23 mouse cellular contexts compared by ENCODE assay signal in genomic region chr19:6660157-6660556, GRCm38 (mm10).
DNase-seq lines count a peak whose midpoint lies in the region; ATAC-seq and TF ChIP-seq lines count a peak whose summit lies in the region.
"Had no signal": no experiment of that assay in that cellular context is flagged by ENCODE, and none has a peak within 500 bp of the region (broad histone marks: within the 10 kb centered on the region; RNA-seq: fewer than 3 reads in every experiment).

No protein-coding gene starts in this region.

- peak overlapping the region; percentile 34 for H3K4me2 ChIP-seq in liver, embryonic 14.5 days (ENCODE audit: low read depth)
- no peak overlapping the region for H3K4me2 ChIP-seq in stomach, embryonic 15.5 days
- no peak overlapping the region for H3K4me2 ChIP-seq in hindbrain, embryonic 13.5 days
- H3K4me2 ChIP-seq: embryonic facial prominence, embryonic 12.5 days; forebrain, embryonic 13.5 days; intestine, embryonic 15.5 days; neural tube, embryonic 13.5 days had no signal

- peak; percentile 30; the same call in 1 of the 2 replicates for TF ChIP-seq CTCF in liver, embryonic 14.5 days (IDR thresholded peaks at IDR 0.05; ENCODE audit: low read depth)

- H3K4me1 ChIP-seq in megakaryocyte, embryonic 14.5 days = peaks cover 32% of the 10 kb centered on the region
- H3K4me1 ChIP-seq in liver, embryonic 14.5 days (replicated peaks; ENCODE audit: control insufficient read depth in 2 of 2, insufficient read depth in 2 of 2, low read length in 1 of 2) = peaks cover 11 to 29% of the 10 kb centered on the region in 2 experiments
- no peaks in the 10 kb centered on the region for H3K4me1 ChIP-seq in stomach, embryonic 15.5 days
- 0 out of 2 replicates have a peak, but pooled peaks cover 3% of the 10 kb centered on the region for H3K4me1 ChIP-seq in hindbrain, embryonic 13.5 days (replicated peaks)
- H3K4me1 ChIP-seq: embryonic facial prominence, embryonic 12.5 days; forebrain, embryonic 13.5 days; intestine, embryonic 15.5 days; neural tube, embryonic 13.5 days had no signal

- 0 out of 2 replicates have a peak overlapping the region, but pooled peaks have one; percentile 3 for H3K9ac ChIP-seq in liver, embryonic 14.5 days (replicated peaks)
- no peak overlapping the region for H3K9ac ChIP-seq in stomach, embryonic 15.5 days
- no peak overlapping the region for H3K9ac ChIP-seq in hindbrain, embryonic 13.5 days
- H3K9ac ChIP-seq: embryonic facial prominence, embryonic 12.5 days; forebrain, embryonic 13.5 days; intestine, embryonic 15.5 days; neural tube, embryonic 13.5 days had no signal

- peak; percentile 74 for TF ChIP-seq EP300 in liver, embryonic 14.5 days (IDR thresholded peaks at IDR 0.05; ENCODE audit: low read depth)

- no peaks in the 10 kb centered on the region for H3K36me3 ChIP-seq in megakaryocyte, embryonic 14.5 days (replicated peaks; ENCODE audit: low read length)
- no peaks in the 10 kb centered on the region for H3K36me3 ChIP-seq in liver, embryonic 14.5 days (replicated peaks; ENCODE audit: control insufficient read depth, insufficient read depth, low read depth)
- no peaks in the 10 kb centered on the region for H3K36me3 ChIP-seq in stomach, embryonic 15.5 days
- no peaks in the 10 kb centered on the region for H3K36me3 ChIP-seq in hindbrain, embryonic 13.5 days
- H3K36me3 ChIP-seq: embryonic facial prominence, embryonic 12.5 days; heart, embryonic 10.5 days; intestine, embryonic 15.5 days; neural tube, embryonic 13.5 days had no signal

- 14% methylated on average over 8 of the region's 8 CpGs for WGBS in liver, embryonic 14.5 days (ENCODE audit: insufficient replicate concordance)
- WGBS in stomach, embryonic 15.5 days = 69% methylated on average over 8 of the region's 8 CpGs
- WGBS in hindbrain, embryonic 13.5 days = 92% methylated on average over 8 of the region's 8 CpGs

- H3K27me3 ChIP-seq in megakaryocyte, embryonic 14.5 days (replicated peaks) = peaks cover 42% of the 10 kb centered on the region
- no peaks in the 10 kb centered on the region for H3K27me3 ChIP-seq in liver, embryonic 14.5 days (ENCODE audit: control insufficient read depth, insufficient read depth, low read length)
- no peaks in the 10 kb centered on the region for H3K27me3 ChIP-seq in stomach, embryonic 15.5 days (replicated peaks)
- peaks cover 6% of the 10 kb centered on the region; the same call in 1 of the 2 replicates for H3K27me3 ChIP-seq in hindbrain, embryonic 13.5 days
- H3K27me3 ChIP-seq: embryonic facial prominence, embryonic 12.5 days; forebrain, embryonic 13.5 days; neural tube, embryonic 13.5 days had no signal

- H3K4me3 ChIP-seq in megakaryocyte, embryonic 14.5 days (replicated peaks) = peak overlapping the region; percentile 15
- no peak overlapping the region for H3K4me3 ChIP-seq in liver, embryonic 14.5 days (ENCODE audit: insufficient read depth in 1 of 2, low read depth in 2 of 2, low read length in 2 of 2)
- no peak overlapping the region for H3K4me3 ChIP-seq in stomach, embryonic 15.5 days (replicated peaks)
- no peak overlapping the region for H3K4me3 ChIP-seq in hindbrain, embryonic 13.5 days
- H3K4me3 ChIP-seq: embryonic facial prominence, embryonic 12.5 days; erythroblast, embryonic 14.5 days; forebrain, embryonic 13.5 days; heart, embryonic 10.5 days; intestine, embryonic 15.5 days; myocyte; neural tube, embryonic 13.5 days had no signal

- ATAC-seq in megakaryocyte, adult 5-6 weeks (ENCODE audit: poor library complexity, severe bottlenecking) = no peak
- ATAC-seq in erythroblast, adult 5-6 weeks (replicated peaks; ENCODE audit: low FRiP score, poor library complexity, severe bottlenecking) = 0 out of 2 replicates have a peak, but pooled peaks have one; percentile 37
- peak; percentile 93 for ATAC-seq in liver, embryonic 14.5 days (ENCODE audit: insufficient read depth)
- ATAC-seq in stomach, embryonic 15.5 days (ENCODE audit: insufficient read depth, low FRiP score, low read depth) = peak; percentile 61; the same call in 1 of the 2 replicates
- no peak for ATAC-seq in hindbrain, embryonic 13.5 days (ENCODE audit: low FRiP score)
- ATAC-seq: forebrain, embryonic 13.5 days; hindbrain, embryonic 16.5 days; intestine, embryonic 15.5 days; midbrain, embryonic 16.5 days had no signal

- H3K9me3 ChIP-seq in megakaryocyte, embryonic 14.5 days = no peaks in the 10 kb centered on the region
- no peaks in the 10 kb centered on the region for H3K9me3 ChIP-seq in liver, embryonic 14.5 days (ENCODE audit: control insufficient read depth, low read length)
- no peaks in the 10 kb centered on the region for H3K9me3 ChIP-seq in stomach, embryonic 15.5 days
- no peaks in the 10 kb centered on the region for H3K9me3 ChIP-seq in hindbrain, embryonic 13.5 days
- H3K9me3 ChIP-seq: embryonic facial prominence, embryonic 12.5 days; forebrain, embryonic 13.5 days; heart, embryonic 10.5 days; intestine, embryonic 15.5 days had no signal

- peak overlapping the region; percentile 52; the same call in 1 of the 2 replicates for H3K27ac ChIP-seq in liver, embryonic 14.5 days
- no peak overlapping the region for H3K27ac ChIP-seq in stomach, embryonic 15.5 days
- no peak overlapping the region for H3K27ac ChIP-seq in hindbrain, embryonic 13.5 days
- H3K27ac ChIP-seq: embryonic facial prominence, embryonic 12.5 days; forebrain, embryonic 13.5 days; heart, embryonic 10.5 days; intestine, embryonic 15.5 days; neural tube, embryonic 13.5 days had no signal

- DNase-seq in liver, embryonic 14.5 days (ENCODE audit: low read depth in 3 of 3, low spot score in 3 of 3) = peak; percentile 23 to 46 (median 44)
- DNase-seq in embryo, embryonic 10 days (ENCODE audit: low spot score) = no peak
- no peak for DNase-seq in layer of hippocampus, postnatal 14 days (ENCODE audit: low spot score in 2 of 2)
- DNase-seq: adrenal gland, postnatal 10 days; cerebellum, postnatal 10 days; kidney, adult 9 months; kidney, postnatal 14 days; lung, adult 18-20 months; lung, postnatal 10 days had no signal

Comparison
In these comparisons a context has a peak if more than half of its experiments do, and no peak if none do; other contexts are left out.
1. ATAC-seq: peak in erythroblast, adult 5-6 weeks (single experiment), liver, embryonic 14.5 days (single experiment) and stomach, embryonic 15.5 days (single experiment); none in megakaryocyte, adult 5-6 weeks (single experiment) and hindbrain, embryonic 13.5 days (single experiment).
2. DNase-seq: peak in liver, embryonic 14.5 days (3 of 3); none in embryo, embryonic 10 days (single experiment) and layer of hippocampus, postnatal 14 days (0 of 2).